Comparison of ENCODE assay signal across 10 mouse cellular contexts in the genomic region with DNA sequence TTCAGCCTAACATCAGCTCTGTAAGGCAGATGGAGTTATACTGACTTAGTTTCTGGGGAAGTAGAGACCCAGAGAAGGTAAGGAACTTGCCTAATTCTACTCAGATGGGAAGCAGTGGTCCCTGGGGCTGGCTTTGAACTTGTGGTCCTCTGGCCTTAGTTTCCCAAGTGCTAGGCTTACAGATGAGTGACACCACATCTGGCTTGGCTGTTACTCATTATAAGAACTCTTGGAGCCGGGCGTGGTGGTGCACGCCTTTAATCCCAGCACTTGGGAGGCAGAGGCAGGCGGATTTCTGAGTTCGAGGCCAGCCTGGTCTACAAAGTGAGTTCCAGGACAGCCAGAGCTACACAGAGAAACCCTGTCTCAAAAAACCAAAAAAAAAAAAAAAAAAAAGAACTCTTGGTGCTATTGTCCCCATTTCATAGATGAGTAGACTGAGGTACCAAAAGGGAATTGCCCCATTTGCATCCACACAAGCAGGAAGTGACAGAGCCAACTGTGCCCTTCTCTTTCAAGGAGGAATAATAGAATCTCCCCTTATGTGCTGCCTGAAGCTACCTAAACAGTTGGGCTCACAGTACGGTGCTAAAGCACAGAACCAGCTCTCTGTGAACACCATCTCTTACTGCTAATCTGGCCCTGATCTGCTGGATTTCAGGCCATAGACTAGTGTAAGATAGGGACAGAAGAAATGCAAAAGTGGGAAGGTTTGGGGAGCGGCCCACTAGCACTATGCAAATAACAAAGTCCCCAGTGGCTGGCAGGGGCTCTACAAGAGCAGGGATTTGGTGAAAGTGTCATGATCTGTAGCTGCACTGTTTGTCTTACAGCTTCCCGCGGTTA. TPM values are rescaled to one million over a fixed set of nuclear protein-coding genes. Genes with fewer than 3 reads are reported as not detected.
DNase-seq lines count a peak whose midpoint lies in the region; ATAC-seq and TF ChIP-seq lines count a peak whose summit lies in the region.
"Had no signal": no experiment of that assay in that cellular context is flagged by ENCODE, and none has a peak within 500 bp of the region (broad histone marks: within the 10 kb centered on the region; RNA-seq: fewer than 3 reads in every experiment).

No protein-coding gene starts in this region.

- dilution Hi-C loops in CH12.LX (cut with MboI; ENCODE audit: extremely low pct_ligation_motif_present, extremely low pct_unique_long_range_greater_than_20kb, low sequenced_read_pairs) = no loop called here

- H3K4me1 ChIP-seq in hindbrain, embryonic 10.5 days (replicated peaks) = peaks cover 21% of the 10 kb centered on the region
- peaks cover 6% of the 10 kb centered on the region for H3K4me1 ChIP-seq in hindbrain, embryonic 13.5 days (replicated peaks)
- peaks cover 23 to 48% of the 10 kb centered on the region in 2 experiments for H3K4me1 ChIP-seq in CH12.LX (ENCODE audit: control insufficient read depth in 1 of 2, insufficient read depth in 2 of 2)
- H3K4me1 ChIP-seq in embryonic facial prominence, embryonic 11.5 days (ENCODE audit: control insufficient read depth, insufficient read depth, low read length) = no peaks in the 10 kb centered on the region; the same call in 1 of the 2 replicates
- peaks cover 55% of the 10 kb centered on the region for H3K4me1 ChIP-seq in liver, embryonic 12.5 days

- H3K79me2 ChIP-seq in CH12.LX (replicated peaks; ENCODE audit: control insufficient read depth, extremely low read depth, insufficient read depth, poor library complexity, severe bottlenecking) = peaks cover 9% of the 10 kb centered on the region

- TF ChIP-seq EP300 in CH12.LX (IDR thresholded peaks at IDR 0.05; ENCODE audit: low read length) = peak; percentile 63

- TF ChIP-seq CTCF in CH12.LX (conservative IDR thresholded peaks at IDR 0.05 in 1 of 2, IDR thresholded peaks at IDR 0.05 in 1 of 2; ENCODE audit: low read depth in 2 of 2, low read length in 2 of 2) = no peak
- TF ChIP-seq CTCF in gastrocnemius, adult 2 months (IDR thresholded peaks at IDR 0.05) = no peak

- H3K27me3 ChIP-seq in hindbrain, embryonic 10.5 days (ENCODE audit: insufficient read depth, poor library complexity, severe bottlenecking) = no peaks in the 10 kb centered on the region
- peaks cover 16% of the 10 kb centered on the region; the same call in 1 of the 2 replicates for H3K27me3 ChIP-seq in hindbrain, embryonic 13.5 days
- no peaks in the 10 kb centered on the region for H3K27me3 ChIP-seq in CH12.LX (replicated peaks)
- H3K27me3 ChIP-seq in embryonic facial prominence, embryonic 11.5 days (ENCODE audit: control insufficient read depth, insufficient read depth, low read length) = no peaks in the 10 kb centered on the region
- H3K27me3 ChIP-seq in liver, embryonic 12.5 days (replicated peaks) = peaks cover 9% of the 10 kb centered on the region; the same call in 1 of the 2 replicates

- intact Hi-C loops in gastrocnemius, adult 2 months (cut with DNase I) = no loop called here

- no peaks in the 10 kb centered on the region for H3K9me3 ChIP-seq in hindbrain, embryonic 10.5 days
- H3K9me3 ChIP-seq in hindbrain, embryonic 13.5 days = no peaks in the 10 kb centered on the region
- H3K9me3 ChIP-seq in CH12.LX (replicated peaks; ENCODE audit: low read length) = no peaks in the 10 kb centered on the region
- no peaks in the 10 kb centered on the region for H3K9me3 ChIP-seq in embryonic facial prominence, embryonic 11.5 days (replicated peaks; ENCODE audit: control insufficient read depth, low read length)
- H3K9me3 ChIP-seq in liver, embryonic 12.5 days (replicated peaks) = no peaks in the 10 kb centered on the region
- H3K9me3 ChIP-seq: G1E had no signal

- in situ Hi-C loops in CH12.LX (cut with MboI; ENCODE audit: low pct_ligation_motif_present, low pct_unique_long_range_greater_than_20kb, low sequenced_read_pairs) = no loop called here

- 65% methylated on average over 9 of the region's 9 CpGs for WGBS in hindbrain, embryonic 10.5 days
- 72% methylated on average over 9 of the region's 9 CpGs for WGBS in hindbrain, embryonic 13.5 days
- 63% methylated on average over 8 of the region's 9 CpGs for WGBS in embryonic facial prominence, embryonic 11.5 days
- 58% methylated on average over 9 of the region's 9 CpGs for WGBS in liver, embryonic 12.5 days (ENCODE audit: insufficient replicate concordance)

- ATAC-seq in hindbrain, embryonic 13.5 days (ENCODE audit: low FRiP score) = no peak
- no peak for ATAC-seq in embryonic facial prominence, embryonic 11.5 days (replicated peaks; ENCODE audit: insufficient number of reproducible peaks, low FRiP score, low TSS enrichment, low read depth)
- ATAC-seq in liver, embryonic 12.5 days = 0 out of 2 replicates have a peak, but pooled peaks have one; percentile 10

- DNase-seq in hindbrain, embryonic 10.5 days (ENCODE audit: low spot score) = no peak
- peak; percentile 87 for DNase-seq in CH12.LX (ENCODE audit: extremely low read depth)
- DNase-seq in embryonic facial prominence, embryonic 11.5 days (ENCODE audit: low spot score) = peak; percentile 30
- no peak for DNase-seq in spleen, postnatal 4 days (ENCODE audit: low spot score in 2 of 2)
- DNase-seq in gastrocnemius, adult 2 months = no peak
- no peak for DNase-seq in right cerebral cortex, postnatal 25 days

- no peaks in the 10 kb centered on the region for H3K36me3 ChIP-seq in hindbrain, embryonic 10.5 days
- H3K36me3 ChIP-seq in hindbrain, embryonic 13.5 days = no peaks in the 10 kb centered on the region
- no peaks in the 10 kb centered on the region for H3K36me3 ChIP-seq in CH12.LX (replicated peaks in 1 of 2; ENCODE audit: control insufficient read depth in 1 of 2, insufficient read depth in 1 of 2, low read length in 1 of 2)
- H3K36me3 ChIP-seq in embryonic facial prominence, embryonic 11.5 days (replicated peaks; ENCODE audit: control insufficient read depth, insufficient read depth, low read depth, low read length) = no peaks in the 10 kb centered on the region
- no peaks in the 10 kb centered on the region for H3K36me3 ChIP-seq in liver, embryonic 12.5 days
- H3K36me3 ChIP-seq: G1E had no signal

- 0 out of 2 replicates have a peak overlapping the region, but pooled peaks have one; percentile 67 for H3K27ac ChIP-seq in hindbrain, embryonic 10.5 days
- H3K27ac ChIP-seq in hindbrain, embryonic 13.5 days = no peak overlapping the region
- peak overlapping the region; percentile 88 for H3K27ac ChIP-seq in CH12.LX (ENCODE audit: insufficient read depth, low read depth)
- no peak overlapping the region for H3K27ac ChIP-seq in embryonic facial prominence, embryonic 11.5 days (replicated peaks; ENCODE audit: low read depth, low read length)
- H3K27ac ChIP-seq in liver, embryonic 12.5 days = peak overlapping the region; percentile 74
- no peak overlapping the region for H3K27ac ChIP-seq in gastrocnemius, adult 2 months

- no peak overlapping the region for H3K4me2 ChIP-seq in hindbrain, embryonic 13.5 days
- H3K4me2 ChIP-seq in CH12.LX (ENCODE audit: insufficient read depth, low read depth, poor library complexity, severe bottlenecking) = peak overlapping the region; percentile 64; the same call in 1 of the 2 replicates
- no peak overlapping the region for H3K4me2 ChIP-seq in embryonic facial prominence, embryonic 11.5 days (ENCODE audit: low read depth, low read length)
- peak overlapping the region; percentile 32 for H3K4me2 ChIP-seq in liver, embryonic 12.5 days

- TF ChIP-seq POLR2A in CH12.LX (IDR thresholded peaks at IDR 0.05; ENCODE audit: low read depth, low read length) = no peak

- TF ChIP-seq RAD21 in CH12.LX (IDR thresholded peaks at IDR 0.05; ENCODE audit: low read depth, low read length) = no peak

- H3K4me3 ChIP-seq in hindbrain, embryonic 10.5 days = peak overlapping the region; percentile 14
- H3K4me3 ChIP-seq in hindbrain, embryonic 13.5 days = no peak overlapping the region
- peak overlapping the region; percentile 34 to 67 (median 49) for H3K4me3 ChIP-seq in CH12.LX (replicated peaks in 1 of 3; ENCODE audit: low read depth in 2 of 3, low read length in 2 of 3, poor library complexity in 1 of 3)
- no peak overlapping the region for H3K4me3 ChIP-seq in embryonic facial prominence, embryonic 11.5 days (ENCODE audit: low read depth, low read length)
- 0 out of 2 replicates have a peak overlapping the region, but pooled peaks have one; percentile 2 for H3K4me3 ChIP-seq in liver, embryonic 12.5 days
- H3K4me3 ChIP-seq in gastrocnemius, adult 2 months = no peak overlapping the region

- no peak overlapping the region for H3K9ac ChIP-seq in hindbrain, embryonic 13.5 days
- peak overlapping the region; percentile 46; the same call in 1 of the 2 replicates for H3K9ac ChIP-seq in CH12.LX (ENCODE audit: insufficient read depth, low read depth)
- no peak overlapping the region for H3K9ac ChIP-seq in embryonic facial prominence, embryonic 11.5 days (replicated peaks; ENCODE audit: low read length)
- H3K9ac ChIP-seq in liver, embryonic 12.5 days = no peak overlapping the region

TF ChIP-seq in CH12.LX, 34 proteins besides CTCF, POLR2A, EP300 and RAD21 (continues in another document):
- TF ChIP-seq JUND (conservative IDR thresholded peaks at IDR 0.05; ENCODE audit: low read depth, low read length) (peak; percentile 47), MEF2A (IDR thresholded peaks at IDR 0.05; ENCODE audit: borderline replicate concordance, low read depth, low read length) (no peak), KAT2A (IDR thresholded peaks at IDR 0.05; ENCODE audit: insufficient replicate concordance, low read length) (no peak), MAX (IDR thresholded peaks at IDR 0.05; ENCODE audit: low read length) (no peak)

RNA-seq across cellular contexts. Expression of a gene that starts 0.6 kb away (rescaled TPM):
- polyA plus RNA-seq in hindbrain, embryonic 10.5 days (2016; fragmentation: Nextera tagmentation; extraction: Ambion mirVana) = 0.12 and 0.20 TPM in 2 replicates
- polyA plus RNA-seq in hindbrain, embryonic 13.5 days (2015; fragmentation: Nextera tagmentation; extraction: Ambion mirVana) = 0.23 and 0.40 TPM in 2 replicates
- total RNA-seq in CH12.LX (2012; rRNA removed) (9.0 and 10.5 TPM in 2 replicates), CH12.LX (2014; rRNA removed) (2.2 and 7.8 TPM in 2 replicates)
- polyA plus RNA-seq in CH12.LX (2012; ENCODE audit: insufficient read length, low read depth) = 6.4 and 7.4 TPM in 2 replicates
- polyA plus RNA-seq in embryonic facial prominence, embryonic 11.5 days (2014; fragmentation: Nextera tagmentation; extraction: Ambion mirVana) = 0.04 and 0.18 TPM in 2 replicates
- 4.9 and 5.3 TPM in 2 replicates for polyA plus RNA-seq in liver, embryonic 12.5 days (2016; fragmentation: Nextera tagmentation; extraction: Ambion mirVana)
- total RNA-seq in gastrocnemius, adult 2 months (2021) = under 1 TPM in 1 of 2 experiments, not detected in 1; 0.20 TPM
- total RNA-seq: heart, postnatal 25 days had no signal
- polyA plus RNA-seq: G1E had no signal

RNA-seq across cellular contexts. Expression of a gene that starts 4.0 kb away (rescaled TPM):
- 29.3 and 30.7 TPM in 2 replicates for polyA plus RNA-seq in hindbrain, embryonic 10.5 days (2016; fragmentation: Nextera tagmentation; extraction: Ambion mirVana)
- 37.2 and 37.7 TPM in 2 replicates for polyA plus RNA-seq in hindbrain, embryonic 13.5 days (2015; fragmentation: Nextera tagmentation; extraction: Ambion mirVana)
- total RNA-seq in CH12.LX (2012; rRNA removed) (89.6 and 102 TPM in 2 replicates), CH12.LX (2014; rRNA removed) (41.9 and 43.4 TPM in 2 replicates)
- polyA plus RNA-seq in CH12.LX (2012; ENCODE audit: insufficient read length, low read depth) = 97.8 and 103 TPM in 2 replicates
- polyA plus RNA-seq in embryonic facial prominence, embryonic 11.5 days (2014; fragmentation: Nextera tagmentation; extraction: Ambion mirVana) = 11.3 and 11.8 TPM in 2 replicates
- 48.0 and 52.5 TPM in 2 replicates for polyA plus RNA-seq in liver, embryonic 12.5 days (2016; fragmentation: Nextera tagmentation; extraction: Ambion mirVana)
- total RNA-seq in gastrocnemius, adult 2 months (2021) = 10 to 100 TPM; 74.9 to 78.9 TPM

Comparison
In these comparisons a context has a peak if more than half of its experiments do, and no peak if none do; other contexts are left out.
1. H3K27ac ChIP-seq: peak in hindbrain, embryonic 10.5 days (single experiment), CH12.LX (single experiment) and liver, embryonic 12.5 days (single experiment); none in hindbrain, embryonic 13.5 days (single experiment), embryonic facial prominence, embryonic 11.5 days (single experiment) and gastrocnemius, adult 2 months (single experiment).
2. H3K4me3 ChIP-seq: peak in hindbrain, embryonic 10.5 days (single experiment), CH12.LX (3 of 3) and liver, embryonic 12.5 days (single experiment); none in hindbrain, embryonic 13.5 days (single experiment), embryonic facial prominence, embryonic 11.5 days (single experiment) and gastrocnemius, adult 2 months (single experiment).
3. DNase-seq: peak in CH12.LX (single experiment) and embryonic facial prominence, embryonic 11.5 days (single experiment); none in hindbrain, embryonic 10.5 days (single experiment), spleen, postnatal 4 days (0 of 2), gastrocnemius, adult 2 months (single experiment) and right cerebral cortex, postnatal 25 days (single experiment).
4. H3K4me2 ChIP-seq: peak in CH12.LX (single experiment) and liver, embryonic 12.5 days (single experiment); none in hindbrain, embryonic 13.5 days (single experiment) and embryonic facial prominence, embryonic 11.5 days (single experiment).